Mouse (Mus musculus): ENCODE results near the gene Frmd4b. TPM values are rescaled to one million over a fixed set of nuclear protein-coding genes. Genes with fewer than 3 reads are reported as not detected.

Frmd4b gene
- polyA plus RNA-seq, 1 experiment from 2014 or later, result 15.7 TPM

- Histone ChIP-seq H3K4me1 (peaks cover 32% of the 10 kb centered on the region), H3K27me3 (no peaks in the 10 kb centered on the region), H3K27ac (no peak overlapping the region), H3K4me3 (no peak overlapping the region), H3K9ac (no peak overlapping the region), H3K9me3 (no peaks in the 10 kb centered on the region), H3K36me3 (no peaks in the 10 kb centered on the region), H3K4me2 (no peak overlapping the region)
- no peak for ATAC-seq (ENCODE audit: borderline replicate concordance, extremely low read depth, low FRiP score, low TSS enrichment)
- WGBS, result 36% methylated on average over 12 of the region's 12 CpGs
These were observed 99.6 kb downstream of the Frmd4b start for GRCm38 (mm10) chr6:97517616-97518235.

GRCm38 (mm10) chr6:97516941-97517340, 100.4 kb downstream of the Frmd4b start:
- WGBS, result 79% methylated on average over 5 of the region's 5 CpGs
- Histone ChIP-seq H3K9ac (no peak overlapping the region), H3K9me3 (no peaks in the 10 kb centered on the region), H3K36me3 (no peaks in the 10 kb centered on the region), H3K27ac (no peak overlapping the region), H3K4me2 (no peak overlapping the region), H3K4me1 (peaks cover 32% of the 10 kb centered on the region), H3K27me3 (no peaks in the 10 kb centered on the region), H3K4me3 (no peak overlapping the region)
- no peak for ATAC-seq (ENCODE audit: borderline replicate concordance, extremely low read depth, low FRiP score, low TSS enrichment)

- H3K4me2 ChIP-seq, result no peak overlapping the region
- ATAC-seq (ENCODE audit: borderline replicate concordance, extremely low read depth, low FRiP score, low TSS enrichment), result no peak
- 48% methylated on average over 8 of the region's 8 CpGs for WGBS
- H3K27ac ChIP-seq, result no peak overlapping the region
- H3K27me3 ChIP-seq, result no peaks in the 10 kb centered on the region
- no peak overlapping the region for H3K4me3 ChIP-seq
- peaks cover 14% of the 10 kb centered on the region for H3K4me1 ChIP-seq
- H3K36me3 ChIP-seq, result no peaks in the 10 kb centered on the region
- H3K9ac ChIP-seq, result no peak overlapping the region
- H3K9me3 ChIP-seq, result no peaks in the 10 kb centered on the region
These were observed 106.6 kb downstream of the Frmd4b start for GRCm38 (mm10) chr6:97510771-97511170.

GRCm38 (mm10) chr6:97509434-97509833, 107.9 kb downstream of the Frmd4b start:
- Histone ChIP-seq H3K4me1 (peaks cover 15% of the 10 kb centered on the region), H3K4me2 (no peak overlapping the region), H3K36me3 (no peaks in the 10 kb centered on the region), H3K27me3 (no peaks in the 10 kb centered on the region), H3K4me3 (no peak overlapping the region), H3K9ac (no peak overlapping the region), H3K27ac (no peak overlapping the region), H3K9me3 (no peaks in the 10 kb centered on the region)
- 81% methylated on average over 10 of the region's 10 CpGs for WGBS
- ATAC-seq (ENCODE audit: borderline replicate concordance, extremely low read depth, low FRiP score, low TSS enrichment), result no peak

- Histone ChIP-seq H3K9ac (no peak overlapping the region), H3K27ac (peak overlapping the region; percentile 46), H3K4me3 (no peak overlapping the region), H3K36me3 (no peaks in the 10 kb centered on the region), H3K4me2 (no peak overlapping the region), H3K4me1 (peaks cover 15% of the 10 kb centered on the region), H3K9me3 (no peaks in the 10 kb centered on the region), H3K27me3 (no peaks in the 10 kb centered on the region)
- WGBS, result 77% methylated on average over 6 of the region's 6 CpGs
- no peak for ATAC-seq (ENCODE audit: borderline replicate concordance, extremely low read depth, low FRiP score, low TSS enrichment)
These were observed 108.9 kb downstream of the Frmd4b start for GRCm38 (mm10) chr6:97508480-97508879.

GRCm38 (mm10) chr6:97507893-97508292, 109.4 kb downstream of the Frmd4b start:
- H3K4me3 ChIP-seq, result no peak overlapping the region
- no peaks in the 10 kb centered on the region for H3K9me3 ChIP-seq
- no peak overlapping the region for H3K4me2 ChIP-seq
- H3K27me3 ChIP-seq, result no peaks in the 10 kb centered on the region
- no peak overlapping the region for H3K9ac ChIP-seq
- no peak; the same call in 1 of the 2 replicates for ATAC-seq (ENCODE audit: borderline replicate concordance, extremely low read depth, low FRiP score, low TSS enrichment)
- H3K27ac ChIP-seq, result peak overlapping the region; percentile 46; the same call in 1 of the 2 replicates
- H3K36me3 ChIP-seq, result no peaks in the 10 kb centered on the region
- 71% methylated on average over 3 of the region's 3 CpGs for WGBS
- H3K4me1 ChIP-seq, result peaks cover 15% of the 10 kb centered on the region

GRCm38 (mm10) chr6:97506141-97506650, 111.1 kb downstream of the Frmd4b start:
- no peaks in the 10 kb centered on the region for H3K36me3 ChIP-seq
- peak; percentile 87 for ATAC-seq (ENCODE audit: borderline replicate concordance, extremely low read depth, low FRiP score, low TSS enrichment)
- no peaks in the 10 kb centered on the region for H3K27me3 ChIP-seq
- WGBS, result 14% methylated on average over 15 of the region's 15 CpGs
- 0 out of 2 replicates have a peak overlapping the region, but pooled peaks have one; percentile 39 for H3K27ac ChIP-seq
- no peak overlapping the region for H3K9ac ChIP-seq
- H3K4me2 ChIP-seq, result peak overlapping the region; percentile 39
- H3K4me3 ChIP-seq, result 0 out of 2 replicates have a peak overlapping the region, but pooled peaks have one; percentile 6
- peaks cover 15% of the 10 kb centered on the region for H3K4me1 ChIP-seq
- H3K9me3 ChIP-seq, result no peaks in the 10 kb centered on the region

GRCm38 (mm10) chr6:97504673-97505072, 112.7 kb downstream of the Frmd4b start:
- Histone ChIP-seq H3K4me1 (peaks cover 15% of the 10 kb centered on the region), H3K4me3 (no peak overlapping the region), H3K27ac (no peak overlapping the region), H3K27me3 (no peaks in the 10 kb centered on the region), H3K4me2 (no peak overlapping the region), H3K36me3 (no peaks in the 10 kb centered on the region), H3K9ac (no peak overlapping the region), H3K9me3 (no peaks in the 10 kb centered on the region)
- ATAC-seq (ENCODE audit: borderline replicate concordance, extremely low read depth, low FRiP score, low TSS enrichment), result no peak
- 68% methylated on average over 5 of the region's 5 CpGs for WGBS

- Histone ChIP-seq H3K4me1 (peaks cover 4% of the 10 kb centered on the region; the same call in 1 of the 2 replicates), H3K27me3 (no peaks in the 10 kb centered on the region), H3K36me3 (no peaks in the 10 kb centered on the region), H3K4me3 (no peak overlapping the region), H3K9me3 (no peaks in the 10 kb centered on the region), H3K9ac (no peak overlapping the region), H3K27ac (no peak overlapping the region), H3K4me2 (no peak overlapping the region)
- WGBS, result 79% methylated on average over 7 of the region's 7 CpGs
- no peak for ATAC-seq (ENCODE audit: borderline replicate concordance, extremely low read depth, low FRiP score, low TSS enrichment)
These were observed 116.3 kb downstream of the Frmd4b start for GRCm38 (mm10) chr6:97501000-97501399.

- Histone ChIP-seq H3K4me1 (no peaks in the 10 kb centered on the region), H3K9me3 (no peaks in the 10 kb centered on the region), H3K4me2 (no peak overlapping the region), H3K36me3 (no peaks in the 10 kb centered on the region), H3K27me3 (no peaks in the 10 kb centered on the region), H3K9ac (no peak overlapping the region), H3K4me3 (no peak overlapping the region), H3K27ac (no peak overlapping the region)
- 79% methylated on average over 6 of the region's 6 CpGs for WGBS
- ATAC-seq (ENCODE audit: borderline replicate concordance, extremely low read depth, low FRiP score, low TSS enrichment), result no peak
These were observed 117.1 kb downstream of the Frmd4b start for GRCm38 (mm10) chr6:97500246-97500645.

- H3K9me3 ChIP-seq, result no peaks in the 10 kb centered on the region
- ATAC-seq (ENCODE audit: borderline replicate concordance, extremely low read depth, low FRiP score, low TSS enrichment), result no peak
- no peaks in the 10 kb centered on the region for H3K36me3 ChIP-seq
- H3K9ac ChIP-seq, result no peak overlapping the region
- H3K27me3 ChIP-seq, result no peaks in the 10 kb centered on the region
- 68% methylated on average over 1 of the region's 1 CpGs for WGBS
- no peaks in the 10 kb centered on the region for H3K4me1 ChIP-seq
- no peak overlapping the region for H3K4me2 ChIP-seq
- no peak overlapping the region for H3K27ac ChIP-seq
- no peak overlapping the region for H3K4me3 ChIP-seq
These were observed 121.3 kb downstream of the Frmd4b start for GRCm38 (mm10) chr6:97496002-97496401.

- H3K9ac ChIP-seq, result no peak overlapping the region
- peaks cover 22% of the 10 kb centered on the region for H3K4me1 ChIP-seq
- no peak overlapping the region for H3K27ac ChIP-seq
- no peak overlapping the region for H3K4me3 ChIP-seq
- peaks cover 9% of the 10 kb centered on the region for H3K27me3 ChIP-seq
- WGBS, result 78% methylated on average over 5 of the region's 5 CpGs
- H3K9me3 ChIP-seq, result no peaks in the 10 kb centered on the region
- ATAC-seq (ENCODE audit: borderline replicate concordance, extremely low read depth, low FRiP score, low TSS enrichment), result no peak
- H3K36me3 ChIP-seq, result no peaks in the 10 kb centered on the region
- no peak overlapping the region for H3K4me2 ChIP-seq
These were observed 126.3 kb downstream of the Frmd4b start for GRCm38 (mm10) chr6:97491065-97491464.
